Mouse (Mus musculus) thymus, postnatal 14 days (tissue): ENCODE data around the gene Krit1.

ENCODE experiments used
- DNase-seq: peaks from one replicate; pipeline ENCODE4 v3.0.0; 2021

Krit1 gene

DNA sequence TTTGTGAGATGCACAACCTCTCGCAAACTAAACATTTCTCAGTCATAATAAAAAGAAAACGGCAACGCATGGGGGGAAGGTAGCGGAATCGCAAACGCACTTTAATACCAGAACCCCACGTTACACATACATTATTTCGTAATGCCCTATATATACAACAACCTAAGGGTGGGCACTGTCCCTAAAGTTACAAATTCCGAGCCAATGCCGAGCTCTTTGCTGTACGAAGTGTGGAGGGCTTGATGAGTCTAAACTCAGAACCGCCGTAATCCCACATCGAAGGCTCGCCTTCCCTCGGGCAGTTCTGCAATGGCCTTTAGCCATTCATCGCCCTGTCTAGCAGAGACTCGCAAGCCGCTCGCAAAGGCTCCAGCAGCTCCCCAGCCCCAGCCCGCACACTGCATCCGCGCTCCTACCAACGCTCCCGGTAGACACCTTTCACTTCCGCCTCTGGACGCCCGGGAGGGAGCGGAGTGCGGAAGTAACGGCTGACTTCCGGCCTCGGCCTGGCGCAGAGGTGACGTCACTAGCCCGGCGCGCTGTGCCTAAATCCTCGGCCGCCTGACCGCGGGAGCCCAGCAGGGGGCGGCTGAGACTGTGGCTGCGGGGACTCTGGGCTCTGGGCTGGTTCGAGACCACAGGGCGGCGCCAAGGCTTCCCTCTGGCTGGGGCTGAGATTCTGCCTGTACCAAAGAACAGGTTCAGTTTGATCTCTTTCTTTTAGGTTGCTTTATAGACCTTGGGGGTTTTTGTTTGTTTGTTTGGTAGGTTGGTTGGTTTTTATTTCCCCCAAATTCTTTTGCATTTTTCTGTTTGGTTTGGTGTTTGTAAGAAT is 90.7 kb downstream of the Krit1 start, which contains the start of gene Mterf1a:
Gene Mterf1a (minus strand): TSS at position 475 of the 835 bp plus-strand sequence.
- peak; percentile 48 for DNase-seq

- peak; percentile 6 for DNase-seq
Observed at GRCm38 (mm10) chr5:3894294-3894619, 91.3 kb downstream of the Krit1 start.
